Mouse (Mus musculus) MEL (cell line): ENCODE measurements around the gene Zkscan2. TPM values are rescaled to one million over a fixed set of nuclear protein-coding genes. Genes with fewer than 3 reads are reported as not detected.

ENCODE experiments used
- DNase-seq: peaks from one replicate; pipeline ENCODE4 v3.0.0; 2011; ENCODE audit warnings: low read depth, low spot score
- H3K27ac ChIP-seq: 2 replicates; pipeline ENCODE4 v1.5.1; 2012; ENCODE audit warnings: low read depth, mild to moderate bottlenecking, control low read depth, low read length, moderate library complexity; ENCODE audit not compliant: control insufficient read depth
- H3K27me3 ChIP-seq, 2 experiments: fragments of 150-350 bp in 1 of 2; sonication (generic) in 1 of 2; 2 replicates each; pipeline ENCODE4 v1.6.1; 2012; ENCODE audit warnings: low read length in 2 of 2, mild to moderate bottlenecking in 2 of 2, improper control_type of control experiment in 1 of 2, moderate library complexity in 1 of 2; ENCODE audit not compliant: insufficient read depth in 2 of 2, control insufficient read depth in 1 of 2
- H3K36me3 ChIP-seq, 2 experiments: 2 replicates each; pipeline ENCODE4 v1.6.1; 2012 to 2014; ENCODE audit warnings: low read length in 2 of 2, improper control_type of control experiment in 1 of 2, inconsistent platforms in 1 of 2, mild to moderate bottlenecking in 1 of 2; ENCODE audit not compliant: insufficient read depth in 2 of 2, control insufficient read depth in 1 of 2
- H3K4me1 ChIP-seq, 2 experiments: fragments of 150-350 bp in 1 of 2; sonication (generic) in 1 of 2; 2 replicates each; pipeline ENCODE4 v1.6.1; 2012; ENCODE audit warnings: low read length in 2 of 2, improper control_type of control experiment in 1 of 2, mild to moderate bottlenecking in 1 of 2; ENCODE audit not compliant: insufficient read depth in 2 of 2, control insufficient read depth in 1 of 2
- H3K4me3 ChIP-seq, 2 experiments: fragments of 150-350 bp in 1 of 2; sonication (generic) in 1 of 2; 2 replicates each; pipeline ENCODE4 v1.5.1; 2012; ENCODE audit warnings: low read depth in 2 of 2, low read length in 2 of 2, mild to moderate bottlenecking in 2 of 2, moderate library complexity in 2 of 2, control low read depth in 1 of 2, improper control_type of control experiment in 1 of 2; ENCODE audit not compliant: control insufficient read depth in 1 of 2, insufficient read depth in 1 of 2
- H3K79me2 ChIP-seq: 2 replicates; pipeline ENCODE4 v1.6.1; 2012; ENCODE audit warnings: mild to moderate bottlenecking, low read length, moderate library complexity; ENCODE audit not compliant: control insufficient read depth, poor library complexity, insufficient read depth
- H3K9ac ChIP-seq: 2 replicates; pipeline ENCODE4 v1.6.1; 2012; ENCODE audit warnings: low read depth, mild to moderate bottlenecking, control low read depth, low read length, moderate library complexity; ENCODE audit not compliant: control insufficient read depth, poor library complexity, severe bottlenecking
- H3K9me3 ChIP-seq: fragments of 150-350 bp; sonication (generic); replicated peaks from 2 replicates; pipeline ENCODE4 v1.6.1; 2012; ENCODE audit warnings: mild to moderate bottlenecking, low read length, improper control_type of control experiment, moderate library complexity; ENCODE audit not compliant: insufficient read depth
- BHLHE40 ChIP-seq: IDR thresholded peaks from 2 replicates; pipeline ENCODE4 v1.6.1; 2012; ENCODE audit warnings: low read depth, mild to moderate bottlenecking, inconsistent platforms, low read length, improper control_type of control experiment, borderline replicate concordance
- CHD2 ChIP-seq: IDR thresholded peaks from 2 replicates; pipeline ENCODE4 v1.6.1; 2011; ENCODE audit warnings: low read length, improper control_type of control experiment
- CTCF ChIP-seq, 3 experiments: IDR thresholded peaks in 2 of 3; conservative IDR thresholded peaks in 1 of 3; 2 replicates each; pipeline ENCODE4 v1.5.1; 2011 to 2012; ENCODE audit warnings: low read length in 3 of 3, low read depth in 2 of 3, mild to moderate bottlenecking in 2 of 3, improper control_type of control experiment in 1 of 3, inconsistent platforms in 1 of 3, mixed read lengths in 1 of 3, moderate library complexity in 1 of 3; ENCODE audit not compliant: control insufficient read depth in 1 of 3, insufficient read depth in 1 of 3, poor library complexity in 1 of 3, severe bottlenecking in 1 of 3
- E2F4 ChIP-seq: IDR thresholded peaks from 2 replicates; pipeline ENCODE4 v1.6.1; 2011; ENCODE audit warnings: low read depth, low read length, improper control_type of control experiment, borderline replicate concordance
- ETS1 ChIP-seq: IDR thresholded peaks from 2 replicates; pipeline ENCODE4 v1.6.1; 2012; ENCODE audit warnings: low read depth, mild to moderate bottlenecking, inconsistent platforms, low read length, improper control_type of control experiment, moderate library complexity
- GABPA ChIP-seq: IDR thresholded peaks from 2 replicates; pipeline ENCODE4 v1.6.1; 2012; ENCODE audit warnings: low read depth, mild to moderate bottlenecking, inconsistent platforms, low read length, improper control_type of control experiment, moderate library complexity
- GATA1 ChIP-seq: IDR thresholded peaks from 2 replicates; pipeline ENCODE4 v1.6.1; 2011; ENCODE audit warnings: low read depth, low read length, improper control_type of control experiment
- KAT2A ChIP-seq: conservative IDR thresholded peaks from 2 replicates; pipeline ENCODE4 v1.6.1; 2012; ENCODE audit warnings: low read depth, low read length, improper control_type of control experiment, inconsistent platforms
- MAFK ChIP-seq: IDR thresholded peaks from 2 replicates; pipeline ENCODE4 v1.6.1; 2011; ENCODE audit warnings: low read depth, mild to moderate bottlenecking, low read length, improper control_type of control experiment, borderline replicate concordance
- MAX ChIP-seq: IDR thresholded peaks from 2 replicates; pipeline ENCODE4 v1.6.1; 2011; ENCODE audit warnings: low read length, improper control_type of control experiment
- MAZ ChIP-seq: IDR thresholded peaks from 2 replicates; pipeline ENCODE4 v1.6.1; 2012; ENCODE audit warnings: low read depth, mild to moderate bottlenecking, inconsistent platforms, low read length, improper control_type of control experiment
- MYB ChIP-seq: IDR thresholded peaks from 2 replicates; pipeline ENCODE4 v1.6.1; 2011; ENCODE audit warnings: mild to moderate bottlenecking, low read depth, low read length, improper control_type of control experiment
- MYC ChIP-seq: IDR thresholded peaks from 2 replicates; pipeline ENCODE4 v1.6.1; 2011; ENCODE audit warnings: low read depth, mild to moderate bottlenecking, low read length, improper control_type of control experiment, moderate library complexity
- NELFE ChIP-seq: IDR thresholded peaks from 2 replicates; pipeline ENCODE4 v1.6.1; 2011; ENCODE audit warnings: low read depth, low read length, improper control_type of control experiment
- NRF1 ChIP-seq: IDR thresholded peaks from 2 replicates; pipeline ENCODE4 v1.6.1; 2014; ENCODE audit warnings: low read depth, mild to moderate bottlenecking, inconsistent platforms, low read length, improper control_type of control experiment, moderate library complexity; ENCODE audit not compliant: poor library complexity, insufficient read depth, severe bottlenecking
- POLR2A ChIP-seq, 2 experiments: IDR thresholded peaks; 2 replicates each; pipeline ENCODE4 v1.6.1; 2011 to 2012; ENCODE audit warnings: low read length in 2 of 2, mild to moderate bottlenecking in 2 of 2, control low read depth in 1 of 2, improper control_type of control experiment in 1 of 2, low read depth in 1 of 2, moderate library complexity in 1 of 2; ENCODE audit not compliant: control insufficient read depth in 1 of 2, insufficient read depth in 1 of 2, poor library complexity in 1 of 2
- RAD21 ChIP-seq: IDR thresholded peaks from 2 replicates; pipeline ENCODE4 v1.6.1; 2011; ENCODE audit warnings: mild to moderate bottlenecking, low read depth, low read length, improper control_type of control experiment
- RCOR1 ChIP-seq: IDR thresholded peaks from 2 replicates; pipeline ENCODE4 v1.6.1; 2012; ENCODE audit warnings: low read depth, mild to moderate bottlenecking, inconsistent platforms, low read length, improper control_type of control experiment
- SIN3A ChIP-seq: IDR thresholded peaks from 2 replicates; pipeline ENCODE4 v1.6.1; 2012; ENCODE audit warnings: low read length, improper control_type of control experiment, inconsistent platforms
- SMC3 ChIP-seq: IDR thresholded peaks from 2 replicates; pipeline ENCODE4 v1.6.1; 2011; ENCODE audit warnings: low read depth, low read length, improper control_type of control experiment
- TAL1 ChIP-seq: IDR thresholded peaks from 2 replicates; pipeline ENCODE4 v1.6.1; 2012; ENCODE audit warnings: mild to moderate bottlenecking, inconsistent platforms, low read length, moderate library complexity, mixed read lengths
- TCF12 ChIP-seq: IDR thresholded peaks from 2 replicates; pipeline ENCODE4 v1.6.1; 2014; ENCODE audit warnings: low read depth, mild to moderate bottlenecking, inconsistent platforms, low read length, improper control_type of control experiment, moderate library complexity
- UBTF ChIP-seq: IDR thresholded peaks from 2 replicates; pipeline ENCODE4 v1.6.1; 2012; ENCODE audit warnings: low read depth, mild to moderate bottlenecking, inconsistent platforms, low read length, improper control_type of control experiment, moderate library complexity, borderline replicate concordance; ENCODE audit not compliant: insufficient read depth
- USF1 ChIP-seq: IDR thresholded peaks from 2 replicates; pipeline ENCODE4 v1.6.1; 2014; ENCODE audit warnings: low read depth, mild to moderate bottlenecking, inconsistent platforms, low read length, improper control_type of control experiment, moderate library complexity
- USF2 ChIP-seq, 2 experiments: IDR thresholded peaks; 2 replicates each; pipeline ENCODE4 v1.6.1; 2011 to 2012; ENCODE audit warnings: improper control_type of control experiment in 2 of 2, low read length in 2 of 2, borderline replicate concordance in 1 of 2, inconsistent platforms in 1 of 2, low read depth in 1 of 2, mild to moderate bottlenecking in 1 of 2; ENCODE audit not compliant: insufficient read depth in 1 of 2
- ZC3H11A ChIP-seq: IDR thresholded peaks from 2 replicates; pipeline ENCODE4 v1.6.1; 2012; ENCODE audit warnings: low read depth, mild to moderate bottlenecking, inconsistent platforms, low read length, improper control_type of control experiment
- ZKSCAN1 ChIP-seq: IDR thresholded peaks from 2 replicates; pipeline ENCODE4 v1.6.1; 2012; ENCODE audit warnings: low read depth, mild to moderate bottlenecking, inconsistent platforms, low read length, improper control_type of control experiment, moderate library complexity
- ZMIZ1 ChIP-seq: IDR thresholded peaks from 2 replicates; pipeline ENCODE4 v1.6.1; 2012; ENCODE audit warnings: low read depth, mild to moderate bottlenecking, inconsistent platforms, low read length, improper control_type of control experiment, moderate library complexity
- ZNF384 ChIP-seq: IDR thresholded peaks from 2 replicates; pipeline ENCODE4 v1.6.1; 2012; ENCODE audit warnings: low read depth, mild to moderate bottlenecking, inconsistent platforms, low read length, improper control_type of control experiment
- polyA plus RNA-seq, 2 experiments: library from polyadenylated mRNA; stranded (reverse) in 1 of 2; unstranded in 1 of 2; fragments of >175 nt in 1 of 2; fragments of >200 nt in 1 of 2; gene quantifications; 2 replicates each; pipeline versions ENCODE4 v1.2.1 to v1.2.4; 2012; ENCODE audit warnings: low replicate concordance in 2 of 2, low read depth in 1 of 2; ENCODE audit not compliant: insufficient read length in 2 of 2, insufficient read depth in 1 of 2, missing spikeins in 1 of 2
- total RNA-seq: library from RNA; depleted of rRNA; stranded (reverse); fragments of 300-350 nt; gene quantifications from 2 replicates; pipeline ENCODE4 v1.2.3, GENCODE M21; 2012

The Zkscan2 gene
- total and polyA plus RNA-seq, 3 experiments = not detected

- Histone ChIP-seq H3K36me3 (no peaks in the 10 kb centered on the region), H3K9ac (no peak overlapping the region)
- TF ChIP-seq BHLHE40 (no peak), ETS1 (no peak), SMC3 (no peak), GATA1 (no peak), POLR2A (IDR thresholded peaks at IDR 0.05; ENCODE audit: control insufficient read depth in 1 of 2, insufficient read depth in 1 of 2, low read depth in 1 of 2, low read length in 2 of 2, poor library complexity in 1 of 2) (no peak), NELFE (no peak), SIN3A (no peak), ZKSCAN1 (no peak), MYB (no peak), USF1 (no peak), RCOR1 (no peak), MYC (no peak), UBTF (no peak), GABPA (no peak), NRF1 (no peak), TCF12 (no peak), E2F4 (no peak), MAZ (no peak)
- TF ChIP-seq, all 39 proteins: peak for 0
- H3K4me1 ChIP-seq = no peaks in the 10 kb centered on the region
- peaks cover 0 to 2% of the 10 kb centered on the region in 2 experiments; a peak in 1 of 4 replicates for H3K27me3 ChIP-seq
- H3K4me3 ChIP-seq = no peak overlapping the region
- no peak overlapping the region for H3K27ac ChIP-seq
- no peaks in the 10 kb centered on the region for H3K79me2 ChIP-seq
- DNase-seq = no peak
- H3K9me3 ChIP-seq = no peaks in the 10 kb centered on the region
Observed at GRCm38 (mm10) chr7:123467961-123468360, 32.3 kb downstream of the Zkscan2 start.

GRCm38 (mm10) chr7:123465692-123466387 lies 34.4 kb downstream of the Zkscan2 start:
- Histone ChIP-seq H3K9ac (no peak overlapping the region), H3K4me3 (no peak overlapping the region), H3K27me3 (peaks cover 0 to 2% of the 10 kb centered on the region in 2 experiments; a peak in 1 of 4 replicates), H3K36me3 (peaks cover 0 to 13% of the 10 kb centered on the region in 2 experiments; a peak in 2 of 4 replicates), H3K27ac (no peak overlapping the region), H3K4me1 (peaks cover 0 to 17% of the 10 kb centered on the region in 2 experiments; a peak in 3 of 4 replicates), H3K79me2 (no peaks in the 10 kb centered on the region), H3K9me3 (no peaks in the 10 kb centered on the region)
- DNase-seq = peak; percentile 68
- TF ChIP-seq SMC3 (peak; percentile 96), ZC3H11A (peak; percentile 96), ZKSCAN1 (no peak), ZNF384 (no peak), ZMIZ1 (no peak), MAFK (no peak), MYB (no peak), RCOR1 (no peak), RAD21 (peak; percentile 100), KAT2A (no peak), CHD2 (no peak), USF2 (IDR thresholded peaks at IDR 0.05; ENCODE audit: borderline replicate concordance in 1 of 2, insufficient read depth in 1 of 2, low read depth in 1 of 2, low read length in 2 of 2) (no peak), UBTF (no peak), MYC (0 out of 2 replicates have a peak, but pooled peaks have one; percentile 40), GATA1 (no peak), MAX (no peak), TAL1 (no peak), CTCF (IDR thresholded peaks at IDR 0.05 in 2 of 3, conservative IDR thresholded peaks at IDR 0.05 in 1 of 3; ENCODE audit: control insufficient read depth in 1 of 3, insufficient read depth in 1 of 3, low read depth in 2 of 3, low read length in 3 of 3, poor library complexity in 1 of 3, severe bottlenecking in 1 of 3) (peak; percentile 89 to 97 (median 92)), TCF12 (no peak), MAZ (0 out of 2 replicates have a peak, but pooled peaks have one; percentile 30), NELFE (no peak)
